Mouse (Mus musculus): Measurements from ENCODE around the gene Agfg2.
A peak's percentile ranks its signal among the peaks of the same experiment; 100 is the strongest.

Agfg2 gene

DNA sequence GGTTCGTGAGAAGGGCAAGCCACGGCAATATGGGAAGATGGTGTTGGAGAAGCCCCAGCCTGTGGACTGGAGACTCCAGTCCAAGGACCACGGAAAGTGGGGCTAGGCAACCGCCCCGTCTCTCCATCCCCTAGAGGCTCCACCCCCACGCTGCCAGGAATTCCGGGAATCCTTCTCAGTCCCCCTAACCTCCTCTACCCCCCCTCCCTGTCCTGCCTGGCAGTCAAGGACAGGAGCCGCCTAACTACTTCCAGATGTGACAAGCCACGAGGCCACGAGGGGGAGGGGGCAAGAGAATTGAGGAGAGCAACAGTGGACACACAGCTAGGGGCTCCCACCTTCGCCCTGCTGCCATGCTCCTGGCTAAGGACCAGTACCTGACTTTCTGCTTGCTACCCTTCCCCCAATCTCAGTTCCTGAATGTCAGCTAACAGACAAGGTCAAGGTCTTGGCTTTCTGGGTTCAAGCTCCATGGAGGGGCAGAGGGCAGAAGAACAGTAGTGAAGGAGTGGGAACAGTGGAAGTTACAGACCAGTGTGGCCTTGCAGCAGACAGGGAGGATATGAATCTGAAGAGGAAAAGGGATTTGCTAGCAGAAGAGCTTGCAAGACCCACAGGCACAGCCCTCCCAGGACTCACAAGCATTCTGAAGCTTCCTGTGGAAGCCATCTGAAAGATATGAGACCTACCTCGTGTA lies 73.8 kb downstream of the Agfg2 start:
- DNase-seq (ENCODE audit: low read depth in 1 of 2, low spot score in 2 of 2) = no peak

DNA sequence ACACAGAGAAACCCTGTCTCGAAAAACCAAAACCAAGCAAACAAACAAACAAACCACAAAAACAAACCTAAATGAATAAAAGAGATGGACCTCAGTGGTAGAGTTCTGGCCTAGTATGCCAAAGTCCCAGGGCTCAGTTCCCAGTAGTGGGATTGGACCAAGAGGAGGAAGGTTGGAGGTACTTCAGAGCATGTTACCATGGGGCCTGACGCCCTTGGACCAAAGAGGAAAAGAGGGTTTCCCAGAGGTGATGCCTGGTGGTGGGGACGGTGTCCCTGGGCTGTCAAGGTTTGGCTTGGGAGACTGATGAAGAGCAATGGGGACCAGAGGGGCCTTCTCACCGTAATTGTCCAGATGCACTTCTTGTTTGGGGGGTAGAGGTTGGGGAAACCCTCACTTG lies 74.5 kb downstream of the Agfg2 start:
- no peak for DNase-seq (ENCODE audit: low read depth in 1 of 2, low spot score in 2 of 2)

DNA sequence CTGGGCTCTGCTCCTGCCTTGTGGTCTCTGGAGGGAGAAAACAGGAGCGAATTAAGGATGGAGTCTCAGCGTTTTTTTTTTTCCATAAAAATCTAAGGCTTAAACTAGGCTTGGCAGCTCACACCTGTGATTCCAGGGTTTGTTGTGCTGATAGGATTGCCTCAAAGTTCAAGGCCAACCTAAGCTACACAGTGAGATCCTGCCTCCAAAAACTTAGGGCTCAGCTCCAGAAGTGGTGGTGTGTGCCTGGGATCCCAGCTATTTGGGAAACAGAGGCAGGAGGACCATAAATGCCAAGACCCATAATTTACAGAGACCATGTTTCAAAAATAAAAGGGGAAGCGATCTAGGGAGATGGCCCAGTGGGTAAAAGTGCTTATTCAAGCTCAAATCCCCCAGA lies 75.2 kb downstream of the Agfg2 start:
- no peak for DNase-seq (ENCODE audit: low read depth in 1 of 2, low spot score in 2 of 2)

DNA sequence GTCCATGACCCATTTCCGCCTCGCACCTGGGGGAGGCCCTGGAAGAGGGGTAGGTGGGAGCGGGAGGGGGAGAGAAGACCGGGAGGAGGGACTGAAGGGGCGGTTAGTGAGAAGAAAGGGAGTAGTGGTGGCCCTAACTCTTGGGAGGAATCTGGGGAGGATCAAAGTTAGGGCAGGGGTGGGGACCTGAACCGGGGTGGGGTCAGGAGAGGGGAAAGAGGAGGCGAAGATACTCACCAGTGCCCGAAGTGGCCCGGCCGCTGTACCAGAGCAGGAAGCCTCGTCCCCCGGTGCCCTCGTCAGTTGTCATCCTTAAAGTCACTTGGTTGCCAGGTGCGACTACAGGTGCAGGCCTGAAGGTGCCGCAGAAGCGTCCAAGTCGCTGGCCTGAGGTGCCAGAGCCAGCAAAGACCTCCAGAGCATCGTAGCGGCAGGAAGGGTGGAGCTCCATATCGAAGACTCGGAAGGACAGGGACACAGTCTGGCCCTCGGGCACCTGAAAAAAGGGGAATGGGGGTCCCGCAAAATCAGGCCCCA lies 75.8 kb downstream of the Agfg2 start:
- no peak for DNase-seq (ENCODE audit: low read depth in 1 of 2, low spot score in 2 of 2)

DNA sequence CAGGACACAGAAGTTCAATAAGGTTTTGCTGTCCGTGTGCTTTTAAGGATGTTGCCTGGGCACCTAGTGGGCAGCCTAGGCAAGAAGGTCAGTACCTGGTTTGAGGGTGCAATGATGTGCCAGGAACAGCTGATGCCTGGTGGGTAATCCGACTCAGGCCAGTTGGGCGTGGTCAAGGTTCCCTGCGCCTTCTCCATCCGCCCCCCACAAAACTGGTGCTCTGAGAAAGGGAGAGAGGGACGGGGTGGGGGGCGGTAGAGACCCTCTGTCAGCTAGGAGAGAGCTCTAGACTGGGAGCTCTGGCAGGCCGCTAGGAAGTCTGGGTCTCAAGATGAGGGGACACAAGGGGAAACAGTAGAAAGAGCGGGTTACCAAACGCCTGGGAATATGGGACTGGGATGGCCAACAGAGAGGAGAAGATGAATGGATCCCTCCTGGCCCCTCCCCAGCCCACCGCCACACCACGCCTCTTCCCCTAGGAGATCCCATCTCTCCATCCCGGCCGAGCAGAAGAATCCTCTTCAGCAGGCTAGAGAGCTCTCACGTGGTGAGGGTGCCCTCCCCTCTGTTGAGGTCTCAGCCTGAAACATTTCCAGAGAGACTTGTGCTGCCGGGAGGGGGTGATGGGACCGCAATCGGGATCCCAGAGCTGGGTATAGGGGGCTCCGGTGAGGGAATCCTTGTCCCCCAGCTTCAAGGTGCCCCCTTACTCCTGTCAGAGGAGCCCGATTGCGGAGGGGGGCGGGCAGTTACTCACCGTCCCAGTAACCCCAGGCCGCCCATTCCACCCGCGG lies 76.5 kb downstream of the Agfg2 start:
- no peak for DNase-seq (ENCODE audit: low read depth in 1 of 2, low spot score in 2 of 2)

DNA sequence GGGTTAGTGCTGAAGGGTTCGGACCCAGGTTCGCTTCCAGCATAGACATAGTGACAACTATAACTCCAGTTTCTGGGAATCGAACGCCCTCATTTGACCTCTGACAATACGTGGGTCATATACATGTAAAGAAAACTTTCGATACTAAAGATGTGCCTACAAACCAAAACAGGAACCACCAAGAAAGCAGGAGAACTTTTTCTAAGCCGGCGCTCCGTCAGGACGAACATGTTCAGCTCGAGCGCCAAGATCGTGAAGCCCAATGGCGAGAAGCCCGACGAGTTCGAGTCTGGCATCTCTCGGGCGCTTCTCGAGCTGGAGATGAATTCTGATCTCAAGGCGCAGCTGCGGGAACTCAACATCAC lies 83.2 kb downstream of the Agfg2 start:
- DNase-seq (ENCODE audit: low read depth in 1 of 2, low spot score in 2 of 2) = no peak

DNA sequence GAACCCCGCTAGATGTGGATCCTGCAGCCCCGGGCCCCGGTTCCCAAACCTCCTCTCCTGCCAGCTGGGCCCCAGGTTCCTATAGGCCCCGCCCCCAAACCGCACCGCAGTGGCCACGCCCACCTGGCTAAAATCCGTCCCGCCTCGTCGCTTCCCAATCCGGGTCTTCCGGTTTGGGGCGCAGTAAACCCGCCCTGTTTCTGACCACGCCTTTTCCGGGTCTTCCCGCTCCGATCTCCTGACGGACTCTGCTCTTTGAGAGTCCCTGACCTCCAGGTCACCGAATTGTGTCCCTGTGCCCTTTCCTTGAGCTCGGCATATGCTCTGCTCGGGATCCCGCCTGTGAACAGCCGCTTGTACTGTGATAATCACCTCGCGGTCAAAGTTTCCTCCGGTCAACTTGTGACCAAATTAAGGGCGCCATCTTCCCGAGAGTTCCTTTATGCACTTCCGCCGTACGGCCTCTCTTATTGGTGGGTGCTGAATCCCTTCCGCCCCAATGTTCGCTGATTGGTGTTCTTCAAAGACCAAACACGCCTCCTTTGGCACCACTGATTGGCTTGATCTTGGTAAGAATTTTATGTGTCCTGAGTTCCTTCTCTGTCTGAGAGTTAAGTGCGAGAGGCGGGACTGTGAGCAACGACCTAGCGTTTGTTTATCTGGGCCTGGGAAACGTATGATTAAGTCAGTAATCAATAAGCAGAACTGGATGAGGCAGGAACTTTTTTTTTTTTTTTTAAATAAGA lies 83.7 kb downstream of the Agfg2 start, which contains the start of gene Mospd3:
Gene Mospd3, minus strand, starts transcription at position 440 of the 746 bp plus-strand sequence.
- peak; percentile 88 to 96 for DNase-seq (ENCODE audit: low read depth in 1 of 2, low spot score in 2 of 2)
